Mouse (Mus musculus) liver, postnatal 0 days (tissue): ENCODE data around the gene Gm13101. TPM values are rescaled to one million over a fixed set of nuclear protein-coding genes. Genes with fewer than 3 reads are reported as not detected.
"Not testable (repeated sequence)": the region's sequence is repeated elsewhere in the genome, so short reads cannot be mapped to it uniquely, and the experiment has no call there.

Experiments used
- ATAC-seq: fragments of 200-750 bp; cut with Nextera tagmentation; 2 replicates; pipeline ENCODE4 v1.8.0; 2017; ENCODE audit warnings: mild to moderate bottlenecking, moderate library complexity
- DNase-seq: peaks from one replicate; pipeline ENCODE4 v3.0.0-alpha.2; 2016
- H3K27ac ChIP-seq: fragments of 300-500 bp; sonication (generic); 2 replicates; pipeline ENCODE4 v1.5.1; 2014; ENCODE audit warnings: antibody characterized with exemption, moderate library complexity, mild to moderate bottlenecking, low read depth
- H3K27me3 ChIP-seq: fragments of 300-500 bp; sonication (generic); 2 replicates; pipeline ENCODE4 v1.6.1; 2014; ENCODE audit warnings: low read length, control low read depth, mixed read lengths; ENCODE audit not compliant: insufficient read depth
- H3K36me3 ChIP-seq: fragments of 300-500 bp; sonication (generic); replicated peaks from 2 replicates; pipeline ENCODE4 v1.6.1; 2014; ENCODE audit warnings: mild to moderate bottlenecking, control low read depth, low read length, moderate library complexity, mixed read lengths; ENCODE audit not compliant: insufficient read depth
- H3K4me1 ChIP-seq: fragments of 300-500 bp; sonication (generic); 2 replicates; pipeline ENCODE4 v1.6.1; 2014; ENCODE audit warnings: antibody characterized with exemption, mild to moderate bottlenecking, control low read depth; ENCODE audit not compliant: insufficient read depth
- H3K4me2 ChIP-seq: fragments of 300-500 bp; sonication (generic); 2 replicates; pipeline ENCODE4 v1.6.1; 2014; ENCODE audit warnings: low read depth, mild to moderate bottlenecking, low read length, moderate library complexity, mixed read lengths
- H3K4me3 ChIP-seq: fragments of 300-500 bp; sonication (generic); 2 replicates; pipeline ENCODE4 v1.5.1; 2014; ENCODE audit warnings: low read depth, low read length
- H3K9ac ChIP-seq: fragments of 300-500 bp; sonication (generic); replicated peaks from 2 replicates; pipeline ENCODE4 v1.6.1; 2014; ENCODE audit warnings: mild to moderate bottlenecking, moderate library complexity
- H3K9me3 ChIP-seq: fragments of 300-500 bp; sonication (generic); 2 replicates; pipeline ENCODE4 v1.6.1; 2016; ENCODE audit warnings: mild to moderate bottlenecking, control low read depth, low read length, mixed read lengths
- WGBS: fragments of 180-500 bp; shearing (Covaris S2); extraction: QIAGEN DNeasy Blood & Tissue Kit; methylation state at CpG from one replicate; pipeline ENCODE4 v1.1.7; 2014; ENCODE audit not compliant: insufficient replicate concordance; 5-methylcytosine and 5-hydroxymethylcytosine counted together
- polyA plus RNA-seq: library from polyadenylated mRNA; unstranded; fragments of >200 nt; fragmentation: Nextera tagmentation; extraction: Ambion mirVana; gene quantifications from 2 replicates; pipeline ENCODE4 v1.2.1, GENCODE M21; 2015

Gene Gm13101
- not detected in 2 replicates for polyA plus RNA-seq

GRCm38 (mm10) chr4:143966850-143967249 is at the start of gene Gm13101:
Gene Gm13101 (minus strand): TSS chr4:143966950.
- not testable (repeated sequence) for H3K36me3 ChIP-seq, H3K27me3 ChIP-seq, ATAC-seq, H3K4me1 ChIP-seq, H3K4me3 ChIP-seq, DNase-seq, H3K9ac ChIP-seq, H3K4me2 ChIP-seq, H3K27ac ChIP-seq, H3K9me3 ChIP-seq
- WGBS: 47% methylated on average over 1 of the region's 2 CpGs

DNA sequence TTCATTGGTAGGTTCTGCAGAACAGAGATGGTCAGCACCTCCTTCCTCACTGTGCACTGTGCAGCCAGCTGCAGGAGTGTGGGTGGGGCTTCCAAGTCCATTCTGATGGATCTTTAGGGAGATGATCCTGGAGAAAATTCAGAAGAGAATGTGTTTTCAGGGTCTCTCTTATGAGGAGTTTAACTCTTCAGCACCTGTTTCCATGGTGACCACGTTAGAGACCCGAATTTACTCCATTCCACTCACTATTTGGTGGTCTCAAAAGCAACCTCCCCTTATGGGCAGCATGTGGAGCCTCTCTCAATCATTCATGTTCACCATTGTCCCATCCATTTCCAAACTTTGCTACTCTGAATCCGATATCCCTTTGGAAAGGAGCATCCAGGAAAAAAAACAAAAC is 27.5 kb upstream of the Gm13101 start, which contains the start of gene Pramef17:
Pramef17 (minus strand) TSS at position 101 of the 400 bp plus-strand sequence.
- not testable (repeated sequence) for ATAC-seq, H3K9ac ChIP-seq, H3K4me2 ChIP-seq, H3K27me3 ChIP-seq, H3K36me3 ChIP-seq, H3K9me3 ChIP-seq, H3K4me1 ChIP-seq, DNase-seq, H3K27ac ChIP-seq, H3K4me3 ChIP-seq
- WGBS: 41% methylated on average over 3 of the region's 3 CpGs

DNA sequence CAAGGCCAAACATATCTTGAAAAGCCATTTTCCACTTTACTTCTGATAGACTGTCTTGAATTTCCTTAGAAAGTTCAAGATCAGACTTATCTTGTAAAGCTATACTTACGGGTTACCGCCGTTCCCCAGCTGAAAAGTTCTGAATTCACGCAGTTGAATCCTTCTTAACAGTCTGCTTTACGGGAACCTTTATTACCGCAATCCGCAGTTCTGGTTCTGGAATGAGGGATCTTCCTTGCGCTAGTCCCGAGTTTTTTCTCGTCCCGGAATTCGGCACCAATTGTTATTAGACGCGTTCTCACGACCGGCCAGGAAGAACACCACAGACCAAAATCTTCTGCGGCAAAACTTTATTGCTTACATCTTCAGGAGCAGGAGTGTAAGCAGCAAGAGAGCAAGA is 21.4 kb upstream of the Gm13101 start:
- not testable (repeated sequence) for H3K27ac ChIP-seq, H3K4me3 ChIP-seq, H3K9me3 ChIP-seq, H3K4me2 ChIP-seq, H3K27me3 ChIP-seq, DNase-seq, H3K4me1 ChIP-seq, H3K36me3 ChIP-seq, ATAC-seq, H3K9ac ChIP-seq
- WGBS: 94% methylated on average over 12 of the region's 17 CpGs

DNA sequence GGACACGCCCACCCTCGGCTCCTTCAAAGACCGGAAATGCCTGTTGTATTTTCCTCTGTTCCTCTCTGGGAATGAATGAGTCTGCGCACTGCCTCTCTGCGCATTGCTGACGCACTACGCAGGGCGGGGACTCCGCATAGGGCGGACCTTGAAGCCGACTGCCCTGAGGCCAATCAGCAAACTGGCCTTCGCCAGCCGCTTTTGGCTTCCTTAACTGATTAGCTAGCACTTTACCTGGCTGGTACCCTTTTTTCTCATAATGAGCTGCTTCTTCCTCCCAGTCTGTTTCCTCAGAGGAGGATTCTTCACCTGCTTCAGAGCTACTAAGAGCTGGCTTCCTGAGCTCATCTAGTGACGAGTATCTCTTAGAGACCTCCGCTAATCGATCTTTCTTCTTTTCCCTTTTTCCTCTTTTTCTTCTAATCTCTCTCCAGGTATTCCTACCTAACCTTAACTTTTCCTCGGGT is 20.8 kb upstream of the Gm13101 start:
- H3K27ac ChIP-seq, H3K4me2 ChIP-seq, H3K4me3 ChIP-seq, H3K27me3 ChIP-seq, H3K9me3 ChIP-seq, H3K9ac ChIP-seq, DNase-seq, ATAC-seq, H3K36me3 ChIP-seq, H3K4me1 ChIP-seq: not testable (repeated sequence)
- WGBS: 89% methylated on average over 9 of the region's 17 CpGs

- not testable (repeated sequence) for DNase-seq
- WGBS: 85% methylated on average over 2 of the region's 9 CpGs
Measured at GRCm38 (mm10) chr4:143985733-143986132, 19.0 kb upstream of the Gm13101 start.

GRCm38 (mm10) chr4:143985165-143985564 is 18.4 kb upstream of the Gm13101 start:
- H3K27me3 ChIP-seq, H3K36me3 ChIP-seq, H3K9ac ChIP-seq, H3K9me3 ChIP-seq, H3K4me1 ChIP-seq, ATAC-seq, H3K4me2 ChIP-seq, H3K4me3 ChIP-seq, DNase-seq, H3K27ac ChIP-seq: not testable (repeated sequence)
- no CpG with 5 or more reads among the region's 7 CpGs for WGBS

More at GRCm38 (mm10) chr4:143985733-143986132, 19.0 kb upstream of the Gm13101 start:
- not testable (repeated sequence) for H3K4me2 ChIP-seq, ATAC-seq, H3K9me3 ChIP-seq, H3K9ac ChIP-seq, H3K36me3 ChIP-seq, H3K4me3 ChIP-seq, H3K27me3 ChIP-seq, H3K27ac ChIP-seq, H3K4me1 ChIP-seq

- WGBS: no CpG with 5 or more reads among the region's 1 CpGs
- H3K9me3 ChIP-seq, H3K27me3 ChIP-seq, H3K4me1 ChIP-seq, H3K9ac ChIP-seq, H3K4me3 ChIP-seq, H3K27ac ChIP-seq, ATAC-seq, DNase-seq, H3K4me2 ChIP-seq, H3K36me3 ChIP-seq: not testable (repeated sequence)
Measured at GRCm38 (mm10) chr4:143983446-143983845, 16.7 kb upstream of the Gm13101 start.

- WGBS: 76% methylated on average over 1 of the region's 1 CpGs
- H3K4me1 ChIP-seq, ATAC-seq, H3K9me3 ChIP-seq, H3K27ac ChIP-seq, H3K36me3 ChIP-seq, H3K9ac ChIP-seq, H3K4me3 ChIP-seq, DNase-seq, H3K4me2 ChIP-seq, H3K27me3 ChIP-seq: not testable (repeated sequence)
Measured at GRCm38 (mm10) chr4:143950916-143951315, 15.8 kb downstream of the Gm13101 start, which contains the start of gene Pramef25. Gene Pramef25 (minus strand): TSS chr4:143951016.
